Mouse (Mus musculus) heart, adult 8-10 months (tissue): ENCODE measurements at regions not wholly inside any gene's neighbourhood (a gene's known extent, or its start where the extent isn't known, plus 50 kb on each side); places are given as distances from the start of the nearest gene placed in this dataset.

Source experiments
- DNase-seq: peaks from one replicate; pipeline ENCODE4 v3.0.0; 2022; ENCODE audit warnings: low spot score

- DNase-seq = no peak
These were observed 545.2 kb upstream of the N6amt1 start for GRCm38 (mm10) chr16:86808644-86809324.

DNA sequence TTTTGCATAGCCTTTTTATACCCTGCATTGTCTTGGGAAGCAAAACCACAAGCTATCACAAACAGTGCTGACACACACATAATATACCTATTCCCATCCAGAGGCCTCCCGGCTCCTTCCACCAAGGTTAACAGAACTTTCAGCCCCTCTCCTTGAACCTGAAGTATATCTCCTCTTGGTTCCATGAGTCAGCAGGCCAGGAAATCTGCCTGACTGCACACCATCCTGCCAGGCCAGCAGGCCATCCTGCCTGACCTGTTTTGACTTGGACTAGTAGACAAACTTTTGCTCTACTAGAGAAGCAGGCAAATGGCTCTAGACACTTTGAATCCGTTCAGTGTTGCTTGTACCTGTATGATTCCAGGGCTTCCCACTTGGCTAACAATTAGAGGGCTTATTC is 547.6 kb upstream of the N6amt1 start:
- DNase-seq = no peak

DNA sequence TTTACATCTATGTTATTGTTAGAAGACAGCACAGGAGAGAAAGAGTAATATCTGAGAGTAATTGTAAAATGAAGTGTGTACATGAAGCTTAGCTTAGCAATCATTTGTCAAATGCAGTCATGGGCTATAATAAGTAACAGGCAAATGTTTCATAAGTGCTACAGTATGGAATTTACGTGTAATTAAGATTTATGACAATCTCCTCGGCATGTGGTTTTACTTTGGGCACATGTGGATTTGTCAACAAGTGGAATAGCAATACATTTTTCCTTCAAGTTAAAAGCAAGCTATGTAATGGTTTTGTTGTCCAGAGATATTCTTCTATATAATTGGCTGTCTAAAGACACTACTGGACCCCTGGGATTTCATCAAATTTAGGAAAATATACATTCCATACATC is 577.9 kb upstream of the N6amt1 start:
- DNase-seq = no peak

DNA sequence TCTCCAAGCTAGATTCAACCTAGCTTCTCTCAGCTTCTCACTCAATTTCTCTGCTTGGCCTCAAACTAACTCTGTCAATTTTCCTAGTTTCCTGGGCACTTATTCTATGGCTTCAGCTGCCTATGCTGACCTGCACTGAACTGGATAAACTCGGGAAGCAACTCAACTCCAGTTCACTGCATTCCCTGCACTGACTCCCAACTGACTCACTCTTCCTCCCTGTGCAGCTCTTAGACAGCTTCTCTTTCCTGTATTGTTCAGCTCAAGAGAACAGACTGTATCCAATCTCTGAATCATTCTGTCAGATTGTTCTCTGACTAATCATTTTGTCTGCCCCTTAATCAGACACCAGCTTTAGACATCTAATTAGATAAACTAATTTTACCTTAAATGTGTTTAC is 581.4 kb upstream of the N6amt1 start:
- DNase-seq = no peak

DNA sequence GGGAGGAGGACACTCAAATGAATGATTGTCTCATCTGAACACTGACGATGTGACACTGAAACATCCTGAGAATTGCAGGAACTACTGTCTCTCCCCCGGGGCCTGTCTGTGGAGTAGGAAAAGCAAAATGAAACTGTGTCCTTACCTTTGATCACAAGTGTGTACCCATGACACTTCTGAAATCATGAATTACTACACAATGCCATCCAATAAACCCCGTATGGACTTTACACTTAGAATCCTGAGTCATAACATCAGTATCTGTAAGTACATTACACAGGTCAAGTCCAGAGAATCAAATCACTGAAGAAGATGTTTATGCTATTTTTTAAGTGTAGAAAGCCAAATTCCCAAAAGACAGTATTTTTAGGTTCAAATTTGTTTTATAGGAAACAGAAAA is 585.1 kb upstream of the N6amt1 start:
- no peak for DNase-seq

DNA sequence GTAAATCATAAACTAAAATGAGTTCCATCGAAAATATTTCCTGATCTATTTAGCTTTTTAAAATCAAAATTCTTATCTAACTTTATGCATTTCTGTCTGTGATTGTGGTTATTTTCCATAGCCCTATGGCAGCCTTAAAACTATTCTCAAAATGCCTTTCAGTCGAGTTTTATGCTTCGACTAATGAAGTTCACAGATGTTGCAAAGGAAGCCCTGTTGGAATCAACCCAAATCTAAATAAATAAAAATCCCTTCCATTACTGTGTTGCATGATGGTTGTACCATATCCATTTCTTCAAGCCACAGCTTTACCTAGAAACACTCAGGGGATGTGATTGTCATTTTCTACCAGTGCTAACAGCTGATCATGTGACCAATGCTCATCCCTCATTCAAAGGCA is 585.6 kb upstream of the N6amt1 start:
- DNase-seq = peak; percentile 60

- peak; percentile 3 for DNase-seq
These were observed 588.0 kb upstream of the N6amt1 start for GRCm38 (mm10) chr16:86765974-86766373.

DNA sequence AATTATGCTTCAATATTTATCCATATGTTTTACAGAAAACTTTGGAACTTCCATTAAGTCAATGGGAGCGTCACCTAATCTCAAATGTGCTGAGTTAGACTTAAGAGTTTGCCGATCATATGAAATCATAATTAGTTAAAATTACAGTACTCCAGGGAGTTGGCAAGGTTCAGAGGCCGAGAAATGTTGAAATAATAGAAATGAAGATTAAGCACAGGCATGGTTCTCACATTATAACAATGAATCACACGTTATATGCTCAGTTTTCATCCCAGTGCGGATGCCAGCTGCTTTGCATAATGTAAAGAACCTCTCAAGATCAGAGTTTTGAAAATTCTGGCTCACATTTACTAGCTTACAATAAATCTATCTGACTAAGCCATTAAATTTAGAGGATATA is 612.7 kb upstream of the N6amt1 start:
- no peak for DNase-seq

- DNase-seq = no peak
These were observed 634.8 kb upstream of the N6amt1 start for GRCm38 (mm10) chr16:86718982-86719771.

DNA sequence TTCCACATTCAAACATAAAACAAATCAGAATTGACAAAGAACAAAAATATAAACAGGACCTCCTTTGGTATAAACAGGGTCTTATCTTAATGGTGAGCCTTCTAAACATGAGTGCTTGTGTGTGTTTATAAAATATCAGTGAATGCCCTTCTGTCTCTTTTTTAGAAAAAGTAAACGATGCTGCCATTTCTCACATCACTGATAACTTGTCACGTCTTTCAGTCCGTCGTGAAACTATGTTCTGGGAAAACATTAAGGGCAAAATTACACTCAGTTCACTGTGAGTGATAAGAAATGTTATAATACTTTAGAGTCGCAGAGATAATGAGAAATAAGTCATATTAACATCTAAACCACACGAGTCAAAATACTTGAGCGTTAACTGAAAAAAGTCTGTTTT is 635.6 kb upstream of the N6amt1 start:
- DNase-seq = no peak

- DNase-seq = no peak
These were observed 652.3 kb upstream of the N6amt1 start for GRCm38 (mm10) chr16:86701700-86702099.

- peak; percentile 83 for DNase-seq
These were observed 659.5 kb upstream of the N6amt1 start for GRCm38 (mm10) chr16:86694497-86694896.

DNA sequence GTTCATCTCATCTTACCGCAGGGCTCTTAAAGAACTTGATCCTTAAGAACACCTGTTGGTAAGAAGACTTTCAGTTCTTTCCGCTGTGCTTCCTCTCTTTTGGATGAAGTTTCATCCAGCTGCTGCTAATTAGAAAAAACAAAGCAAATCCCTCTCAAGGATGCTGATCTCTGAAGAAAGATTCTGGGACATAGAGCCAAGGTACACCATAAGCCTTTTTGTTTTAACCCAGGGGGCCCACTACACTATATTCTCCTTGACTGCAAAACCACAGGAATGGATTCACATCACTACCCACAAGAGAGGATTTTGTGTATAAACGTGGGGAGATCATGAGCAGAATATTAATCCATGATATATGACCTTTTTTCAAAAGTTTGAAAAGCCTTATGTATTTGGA is 694.8 kb upstream of the N6amt1 start:
- DNase-seq = no peak

- no peak for DNase-seq
These were observed 706.7 kb upstream of the N6amt1 start for GRCm38 (mm10) chr16:86647316-86647715.

- DNase-seq = no peak
These were observed 707.2 kb upstream of the N6amt1 start for GRCm38 (mm10) chr16:86646753-86647152.

DNA sequence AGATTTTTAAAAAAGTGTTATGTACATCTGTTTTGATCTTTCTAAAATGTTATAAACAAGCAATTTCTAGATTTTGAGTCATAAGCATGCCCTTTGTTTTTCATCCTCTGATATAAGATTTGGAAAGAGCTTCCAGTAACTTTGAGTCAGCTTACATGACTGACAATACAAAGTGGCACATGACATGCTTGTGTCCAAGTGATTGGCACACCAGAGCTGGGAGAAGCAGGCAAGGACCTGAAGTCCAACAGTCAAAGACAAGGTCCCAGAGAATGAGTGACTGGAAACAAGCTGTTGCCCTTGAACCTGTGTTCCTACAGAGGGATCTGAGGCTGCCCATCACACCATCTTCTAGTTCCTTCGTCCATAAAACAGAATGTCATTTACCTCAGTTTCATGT is 708.5 kb upstream of the N6amt1 start:
- no peak for DNase-seq

GRCm38 (mm10) chr16:86644912-86645312 is 709.1 kb upstream of the N6amt1 start:
- peak; percentile 87 for DNase-seq

- no peak for DNase-seq
These were observed 702.5 kb upstream of the Adamts5 start for GRCm38 (mm10) chr16:86604166-86604565.

DNA sequence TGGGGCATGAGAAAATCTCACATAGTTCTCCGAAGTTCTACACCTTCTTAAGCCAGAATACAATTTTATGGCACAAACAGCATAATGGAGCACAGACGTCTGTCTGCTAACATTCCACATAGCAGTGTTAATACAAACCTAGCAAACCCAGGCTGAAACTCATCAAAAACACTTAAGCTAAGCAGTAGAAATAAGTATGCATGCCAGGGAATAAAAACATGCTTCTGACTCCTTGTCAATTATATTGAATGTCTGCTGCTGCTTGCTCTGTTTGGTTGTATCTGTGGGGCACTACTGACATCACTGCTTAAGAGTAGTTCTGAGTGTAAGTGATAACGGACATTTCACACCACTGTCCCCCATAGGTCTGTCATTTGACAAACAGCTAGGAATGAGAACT is 693.4 kb upstream of the Adamts5 start:
- no peak for DNase-seq

- peak; percentile 42 for DNase-seq
These were observed 684.4 kb upstream of the Adamts5 start for GRCm38 (mm10) chr16:86586044-86586443.

DNA sequence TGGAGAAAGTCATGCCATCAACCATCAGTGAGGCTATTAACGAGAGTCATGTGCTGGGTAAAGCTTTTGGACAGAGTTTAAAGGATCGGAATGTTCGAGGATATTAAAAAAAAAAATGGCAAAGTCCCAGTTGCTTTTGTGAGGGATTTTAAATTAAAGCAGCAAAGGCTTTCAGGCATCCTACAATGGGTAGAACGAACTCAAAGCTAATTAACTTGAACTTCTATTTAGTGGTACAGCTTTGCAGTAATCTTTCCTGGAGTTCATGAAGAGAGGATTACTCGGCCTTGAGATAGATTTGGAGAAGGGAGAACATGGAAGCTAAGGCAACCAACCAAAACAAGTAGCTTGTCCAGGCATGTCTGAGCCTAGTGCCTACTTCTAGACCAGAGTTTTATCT is 676.7 kb upstream of the Adamts5 start:
- DNase-seq = no peak

- DNase-seq = no peak
These were observed 645.9 kb upstream of the Adamts5 start for GRCm38 (mm10) chr16:86547465-86548043.

DNA sequence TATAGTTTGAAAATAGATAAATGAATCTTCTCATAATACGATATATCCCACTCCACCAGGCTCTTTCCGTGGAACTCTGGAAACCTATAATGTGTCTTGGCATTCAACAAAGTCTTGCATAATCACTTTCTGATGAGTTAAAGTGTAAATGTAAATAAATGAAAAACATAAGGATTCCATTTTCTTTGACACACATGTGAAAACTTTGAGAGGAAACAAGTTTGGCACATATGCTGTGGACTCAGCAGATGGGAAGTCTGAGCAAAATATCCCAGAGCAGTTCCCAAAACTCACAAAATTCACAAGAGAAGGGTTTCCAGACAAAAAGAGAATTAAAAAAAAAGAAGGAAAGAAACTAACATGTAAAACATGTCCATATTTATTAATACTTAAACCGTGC is 645.3 kb upstream of the Adamts5 start:
- no peak for DNase-seq
